Mouse (Mus musculus) hematopoietic multipotent progenitor cell, adult 10-12 weeks (in vitro differentiated cells): ENCODE results near the gene Sec11a. TPM values are rescaled to one million over a fixed set of nuclear protein-coding genes. Genes with fewer than 3 reads are reported as not detected.

Experiments
- polyA plus RNA-seq: library from polyadenylated mRNA; stranded (reverse); fragments of >175 nt; gene quantifications from 2 replicates; pipeline ENCODE4 v1.2.3, GENCODE M21; 2012; ENCODE audit warnings: low replicate concordance

Sec11a gene
- polyA plus RNA-seq = 3.5 and 8.6 TPM in 2 replicates

DNA sequence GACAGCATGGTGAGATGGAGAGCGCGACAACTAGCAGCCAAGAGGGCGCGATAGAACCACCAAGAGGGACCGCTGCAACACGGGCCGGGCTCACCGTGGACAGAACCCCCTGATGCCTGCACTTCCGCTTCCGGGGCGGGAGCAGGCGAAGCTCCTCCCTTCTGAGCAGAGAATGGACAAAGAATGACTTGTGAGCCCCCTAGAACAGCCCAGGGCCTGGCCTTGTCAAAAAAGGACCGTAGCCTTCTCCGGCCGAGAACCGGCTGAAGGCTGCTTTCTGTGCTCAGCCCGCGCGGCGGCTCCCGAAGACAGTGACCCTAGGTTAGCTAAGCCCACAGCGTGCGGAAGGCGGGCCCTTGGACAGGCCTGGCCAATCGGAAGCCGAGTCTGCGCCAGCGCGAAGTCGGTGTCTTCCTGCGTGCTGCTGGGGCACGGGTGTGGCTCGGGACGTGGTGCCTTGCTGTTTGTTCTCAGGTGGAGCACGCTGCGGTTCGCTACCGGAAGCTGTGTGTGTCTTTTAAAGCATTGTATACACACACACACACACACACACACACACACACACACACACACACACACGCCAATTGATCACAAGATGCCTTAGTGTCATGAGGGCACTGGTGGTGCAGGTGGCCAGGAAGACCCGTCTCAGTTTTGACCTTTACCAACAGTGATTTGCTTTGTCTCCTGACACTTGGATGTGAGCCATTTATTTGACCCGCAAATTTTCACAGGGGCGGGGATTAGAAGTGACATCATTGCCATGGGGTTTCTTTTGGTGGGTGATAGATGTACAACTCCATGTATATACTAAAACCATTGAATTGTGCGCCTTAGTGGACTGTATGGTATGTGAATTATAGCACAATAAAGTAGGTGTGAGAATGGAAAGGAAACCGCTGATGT, at the start of gene Sec11a:
TSS of gene Sec11a (minus strand) at position 336 of the 906 bp plus-strand sequence.

DNA sequence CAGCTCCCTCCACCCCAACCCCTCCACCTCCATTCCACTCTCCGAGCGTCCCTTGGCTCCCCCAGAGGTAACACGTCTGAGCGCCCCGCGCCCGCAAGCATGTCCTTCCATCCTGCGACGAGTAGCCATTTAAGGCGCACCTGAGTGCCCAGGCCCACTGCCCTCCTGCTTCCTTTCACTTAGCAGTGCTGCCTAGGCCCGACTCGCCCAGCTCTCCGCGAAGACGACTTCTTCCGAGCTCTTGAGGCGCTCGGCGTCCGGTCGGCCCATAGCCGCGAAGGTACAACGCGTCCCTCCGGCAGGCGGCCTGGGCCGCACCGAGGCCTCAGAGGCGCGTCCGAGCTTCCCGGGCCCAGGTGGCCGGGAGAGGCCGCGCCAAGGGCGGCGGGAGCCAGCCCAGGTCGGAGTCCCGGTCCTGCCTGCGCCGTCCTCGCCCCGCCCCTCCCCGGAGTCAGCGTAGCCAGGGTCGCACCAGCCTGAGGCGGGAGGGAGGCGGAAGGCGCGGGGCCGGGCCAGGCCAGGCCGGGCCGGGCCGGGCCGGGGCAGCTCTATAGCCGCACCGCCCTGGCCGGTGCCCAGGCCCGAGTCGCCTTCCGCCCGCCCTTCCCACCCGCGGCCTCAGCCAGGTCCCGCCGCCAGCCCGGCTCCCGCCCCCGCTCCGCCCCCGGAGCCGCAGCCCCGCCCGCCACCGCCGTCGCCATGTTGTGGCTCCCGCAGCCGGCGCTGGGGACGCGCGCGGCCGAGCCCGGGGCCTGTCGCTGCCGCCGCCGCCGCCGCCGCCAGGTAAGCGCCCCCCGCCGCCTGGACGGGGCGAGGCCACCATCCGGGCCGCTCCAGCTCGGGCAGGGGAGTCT, 45.6 kb upstream of the Sec11a start, which contains the start of gene Zfp592:
TSS of gene Zfp592 (plus strand) at position 702 of the 854 bp plus-strand sequence.

DNA sequence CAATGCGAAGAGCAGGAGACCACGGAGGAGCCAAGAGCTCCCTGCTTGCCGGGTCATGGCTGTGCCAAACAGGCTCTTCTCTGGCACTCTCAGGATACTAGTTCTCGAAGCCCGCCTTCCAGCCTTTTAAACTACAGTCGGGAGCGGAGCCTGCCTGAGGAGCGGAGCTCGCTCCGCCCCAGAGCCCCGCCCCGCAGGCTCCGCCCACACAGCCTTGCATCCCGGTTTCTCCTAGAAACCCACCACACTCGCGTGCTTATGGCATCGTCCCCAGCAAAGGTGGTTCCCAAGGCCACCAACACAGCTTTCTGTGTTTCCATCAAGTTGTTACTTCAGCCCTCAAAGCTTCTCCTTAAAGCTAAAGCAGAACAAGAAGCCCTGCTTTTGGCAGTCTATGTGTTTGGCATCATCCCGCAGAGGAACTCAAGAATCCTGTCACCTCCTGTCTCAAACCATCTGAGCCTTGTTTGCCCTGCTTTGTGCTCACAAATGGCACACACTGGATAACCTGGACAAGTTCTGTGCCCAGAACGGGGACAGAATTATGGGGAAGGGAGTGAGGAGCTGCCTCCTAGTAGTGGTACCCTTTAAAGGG, 42.6 kb downstream of the Sec11a start, which contains the start of gene Nmb:
TSS of gene Nmb (minus strand) at position 156 of the 595 bp plus-strand sequence.

DNA sequence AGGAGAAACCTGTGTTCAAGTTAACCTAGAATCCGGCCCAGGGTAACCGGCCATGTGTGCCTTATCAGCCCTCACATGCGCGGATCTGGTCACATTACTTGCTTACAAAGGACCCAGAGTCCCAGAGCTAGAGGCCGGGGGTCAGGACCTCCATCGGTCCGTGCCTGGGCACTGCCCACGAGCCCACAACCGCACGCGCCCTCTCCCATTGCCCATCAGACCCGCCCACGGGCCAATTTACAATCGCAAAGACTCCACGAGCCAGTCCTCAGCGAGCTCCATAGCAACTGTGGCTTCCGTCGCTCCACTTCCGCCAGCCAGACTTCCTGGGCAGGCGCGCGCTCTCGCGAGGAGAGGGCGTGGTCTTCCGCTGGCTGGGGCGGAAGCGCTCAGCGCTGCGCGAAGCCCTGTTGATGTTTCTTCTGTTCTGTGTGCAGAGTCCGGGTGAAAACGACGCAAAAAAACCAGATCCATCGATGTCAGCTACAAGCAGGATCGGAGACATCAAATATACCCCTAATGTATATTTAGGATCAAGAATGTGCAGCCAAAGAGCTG, 46.6 kb downstream of the Sec11a start, which contains the start of gene Wdr73:
TSS of gene Wdr73 (minus strand) at position 326 of the 558 bp plus-strand sequence.

DNA sequence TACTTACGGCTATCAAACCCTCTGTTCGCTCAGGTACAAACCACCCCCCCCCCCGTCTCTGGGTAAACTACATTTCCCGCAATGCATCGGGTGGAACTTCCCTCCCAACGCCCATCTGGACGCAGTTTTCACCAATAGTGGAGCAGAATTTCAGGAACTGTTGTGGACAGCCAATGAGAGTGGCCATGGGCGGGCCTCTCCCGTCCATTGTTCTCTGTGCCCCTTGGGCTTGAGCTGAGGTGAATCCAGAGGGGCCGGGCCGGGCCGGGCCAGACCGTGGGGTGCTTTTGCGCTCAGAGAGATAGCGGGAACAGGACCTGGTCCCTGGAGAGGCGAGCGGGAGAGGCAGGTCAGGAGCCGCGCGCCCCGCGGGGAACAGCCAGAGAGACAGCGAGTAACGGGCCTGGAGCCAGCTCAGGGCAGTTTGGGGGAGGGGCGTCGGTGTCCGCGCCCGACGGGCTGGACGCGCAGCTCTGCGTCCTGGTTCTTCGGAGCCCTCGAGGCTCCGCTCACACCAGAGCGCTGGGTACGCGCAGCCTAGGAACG, 86.8 kb downstream of the Sec11a start, which contains the start of gene Zscan2:
TSS of gene Zscan2 (plus strand) at position 192 of the 546 bp plus-strand sequence.

Other genes with a start within 250 kb of the Sec11a start
- gene Iqgap1, start 121.8 kb downstream of the Sec11a start, polyA plus RNA-seq = 29.6 and 55.1 TPM in 2 replicates
- 13.5 and 15.7 TPM in 2 replicates for gene Zscan2, start 86.9 kb downstream of the Sec11a start, polyA plus RNA-seq
- gene Wdr73, start 46.5 kb downstream of the Sec11a start, polyA plus RNA-seq = 5.1 and 11.7 TPM in 2 replicates
- 11.9 and 12.8 TPM in 2 replicates for gene Nmb, start 42.7 kb downstream of the Sec11a start, polyA plus RNA-seq
- gene Zfp592, start 45.9 kb upstream of the Sec11a start, polyA plus RNA-seq = 39.9 and 78.6 TPM in 2 replicates
- gene Alpk3, start 109.8 kb upstream of the Sec11a start, polyA plus RNA-seq = 0.38 and 0.58 TPM in 2 replicates
- gene Slc28a1, start 167.0 kb upstream of the Sec11a start, polyA plus RNA-seq = not detected in 2 replicates